Mouse (Mus musculus): ENCODE data around the gene Vps37b. TPM values are rescaled to one million over a fixed set of nuclear protein-coding genes. Genes with fewer than 3 reads are reported as not detected.

Vps37b gene
- polyA plus RNA-seq, 1 experiment from 2014 or later: 50.7 TPM

DNA sequence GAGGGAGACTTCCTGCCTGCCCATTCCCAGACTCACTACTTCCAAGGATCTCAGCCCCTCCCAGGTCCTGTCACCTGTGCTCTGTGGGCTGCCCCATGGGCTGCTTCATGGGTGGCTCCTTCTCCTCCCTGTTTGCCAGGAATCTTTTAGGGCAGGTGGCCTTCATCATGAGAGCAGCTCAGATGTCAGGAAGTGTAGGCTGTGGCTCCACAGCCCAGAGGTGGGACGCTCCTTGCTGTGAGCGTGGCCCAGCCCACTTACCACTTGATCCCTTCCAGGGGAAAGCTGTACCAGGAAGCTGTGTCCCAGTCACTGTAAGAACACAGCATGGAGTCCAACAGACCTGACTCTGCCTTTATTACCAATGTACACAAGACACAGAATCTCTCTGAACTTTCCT, 45.1 kb downstream of the Vps37b start:
- DNase-seq (ENCODE audit: low spot score, missing footprints) (no peak), ATAC-seq (ENCODE audit: low FRiP score) (no peak)
- no peak overlapping the region for H3K27ac ChIP-seq (ENCODE audit: low read depth, low read length)
- peaks cover 10% of the 10 kb centered on the region for H3K4me1 ChIP-seq (ENCODE audit: control insufficient read depth, insufficient read depth, low read length)
- no peaks in the 10 kb centered on the region for H3K9me3 ChIP-seq (ENCODE audit: control insufficient read depth, low read length)
- no peak overlapping the region for H3K4me3 ChIP-seq (ENCODE audit: low read depth, low read length)
- no peak overlapping the region for H3K9ac ChIP-seq (ENCODE audit: low read length)
- H3K27me3 ChIP-seq (ENCODE audit: control insufficient read depth, insufficient read depth, low read length): no peaks in the 10 kb centered on the region
- no peaks in the 10 kb centered on the region for H3K36me3 ChIP-seq (ENCODE audit: control insufficient read depth, insufficient read depth, low read length)
- WGBS: 75% methylated on average over 2 of the region's 2 CpGs
- no peak overlapping the region for H3K4me2 ChIP-seq

DNA sequence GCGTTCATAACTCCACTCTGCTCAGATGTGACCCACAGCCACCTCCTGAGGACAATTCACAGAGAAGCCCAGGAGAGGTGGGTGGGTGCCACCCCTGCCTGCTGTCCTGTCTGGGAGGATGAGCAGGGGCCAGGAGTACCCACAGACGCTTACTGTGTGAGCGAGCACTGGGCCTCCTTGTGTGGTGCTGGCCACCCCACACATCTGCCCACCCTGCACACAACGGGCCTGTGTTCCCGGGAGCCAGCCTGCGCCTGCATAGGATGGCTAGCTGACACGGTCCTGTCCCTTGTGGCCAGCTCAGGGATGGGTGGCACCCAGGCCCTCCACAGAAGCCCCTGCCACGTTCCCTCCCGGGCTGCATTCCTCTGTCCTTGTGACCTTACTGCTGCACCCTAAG, 46.6 kb downstream of the Vps37b start:
- H3K4me1 ChIP-seq (ENCODE audit: control insufficient read depth, insufficient read depth, low read length): peaks cover 10% of the 10 kb centered on the region
- no peak overlapping the region for H3K4me3 ChIP-seq (ENCODE audit: low read depth, low read length)
- no peaks in the 10 kb centered on the region for H3K27me3 ChIP-seq (ENCODE audit: control insufficient read depth, insufficient read depth, low read length)
- WGBS: 86% methylated on average over 9 of the region's 9 CpGs
- DNase-seq (ENCODE audit: low spot score, missing footprints) (no peak), ATAC-seq (ENCODE audit: low FRiP score) (no peak)
- no peak overlapping the region for H3K4me2 ChIP-seq
- H3K36me3 ChIP-seq (ENCODE audit: control insufficient read depth, insufficient read depth, low read length): no peaks in the 10 kb centered on the region
- no peak overlapping the region for H3K9ac ChIP-seq (ENCODE audit: low read length)
- no peak overlapping the region for H3K27ac ChIP-seq (ENCODE audit: low read depth, low read length)
- no peaks in the 10 kb centered on the region for H3K9me3 ChIP-seq (ENCODE audit: control insufficient read depth, low read length)

DNA sequence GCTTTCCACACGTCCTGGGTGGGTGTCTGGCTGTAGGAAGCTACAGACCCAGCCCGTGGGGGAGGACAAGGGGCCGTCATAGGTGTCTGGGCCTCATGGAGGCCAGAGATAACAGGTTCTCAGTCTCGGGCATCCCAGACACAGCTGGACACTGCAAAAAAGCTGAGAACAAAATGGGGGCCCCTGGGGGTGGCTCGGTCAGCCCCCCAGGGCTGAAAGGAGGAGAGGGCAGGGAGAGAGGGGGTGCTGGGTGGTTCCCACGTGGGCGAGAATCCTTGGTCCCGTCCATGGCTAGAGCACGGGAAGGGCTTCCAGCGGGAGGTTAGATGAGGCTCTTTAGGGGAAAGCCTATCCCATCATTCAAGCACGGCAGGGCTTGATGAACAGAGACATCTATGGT, 49.2 kb downstream of the Vps37b start:
- no peaks in the 10 kb centered on the region for H3K27me3 ChIP-seq (ENCODE audit: control insufficient read depth, insufficient read depth, low read length)
- no peak overlapping the region for H3K4me2 ChIP-seq
- ATAC-seq (ENCODE audit: low FRiP score) (no peak), DNase-seq (ENCODE audit: low spot score, missing footprints) (no peak)
- H3K4me3 ChIP-seq (ENCODE audit: low read depth, low read length): no peak overlapping the region
- no peaks in the 10 kb centered on the region for H3K4me1 ChIP-seq (ENCODE audit: control insufficient read depth, insufficient read depth, low read length)
- no peaks in the 10 kb centered on the region for H3K36me3 ChIP-seq (ENCODE audit: control insufficient read depth, insufficient read depth, low read length)
- no peaks in the 10 kb centered on the region for H3K9me3 ChIP-seq (ENCODE audit: control insufficient read depth, low read length)
- WGBS: 79% methylated on average over 11 of the region's 11 CpGs
- H3K27ac ChIP-seq (ENCODE audit: low read depth, low read length): no peak overlapping the region
- H3K9ac ChIP-seq (ENCODE audit: low read length): no peak overlapping the region

DNA sequence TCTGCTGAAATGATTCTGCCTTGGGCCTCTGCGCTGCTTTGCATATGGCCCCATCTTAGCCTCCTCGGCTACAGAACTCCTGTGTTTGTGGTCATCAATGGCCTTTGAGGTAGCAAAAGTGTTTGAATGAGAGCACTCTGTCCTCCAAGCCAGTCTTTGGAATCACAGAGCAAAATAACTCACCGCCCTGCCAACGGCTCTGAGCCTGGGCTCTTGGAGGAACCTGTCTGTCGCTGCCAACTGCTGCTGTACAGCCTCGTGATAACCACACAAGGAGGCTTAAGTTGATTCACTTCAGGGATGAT, 50.9 kb downstream of the Vps37b start:
- H3K27me3 ChIP-seq (ENCODE audit: control insufficient read depth, insufficient read depth, low read length): no peaks in the 10 kb centered on the region
- WGBS: 92% methylated on average over 6 of the region's 6 CpGs
- H3K4me2 ChIP-seq: no peak overlapping the region
- ATAC-seq (ENCODE audit: low FRiP score) (no peak), DNase-seq (ENCODE audit: low spot score, missing footprints) (no peak)
- H3K9me3 ChIP-seq (ENCODE audit: control insufficient read depth, low read length): no peaks in the 10 kb centered on the region
- H3K27ac ChIP-seq (ENCODE audit: low read depth, low read length): no peak overlapping the region
- no peak overlapping the region for H3K4me3 ChIP-seq (ENCODE audit: low read depth, low read length)
- H3K36me3 ChIP-seq (ENCODE audit: control insufficient read depth, insufficient read depth, low read length): no peaks in the 10 kb centered on the region
- no peak overlapping the region for H3K9ac ChIP-seq (ENCODE audit: low read length)
- H3K4me1 ChIP-seq (ENCODE audit: control insufficient read depth, insufficient read depth, low read length): no peaks in the 10 kb centered on the region

DNA sequence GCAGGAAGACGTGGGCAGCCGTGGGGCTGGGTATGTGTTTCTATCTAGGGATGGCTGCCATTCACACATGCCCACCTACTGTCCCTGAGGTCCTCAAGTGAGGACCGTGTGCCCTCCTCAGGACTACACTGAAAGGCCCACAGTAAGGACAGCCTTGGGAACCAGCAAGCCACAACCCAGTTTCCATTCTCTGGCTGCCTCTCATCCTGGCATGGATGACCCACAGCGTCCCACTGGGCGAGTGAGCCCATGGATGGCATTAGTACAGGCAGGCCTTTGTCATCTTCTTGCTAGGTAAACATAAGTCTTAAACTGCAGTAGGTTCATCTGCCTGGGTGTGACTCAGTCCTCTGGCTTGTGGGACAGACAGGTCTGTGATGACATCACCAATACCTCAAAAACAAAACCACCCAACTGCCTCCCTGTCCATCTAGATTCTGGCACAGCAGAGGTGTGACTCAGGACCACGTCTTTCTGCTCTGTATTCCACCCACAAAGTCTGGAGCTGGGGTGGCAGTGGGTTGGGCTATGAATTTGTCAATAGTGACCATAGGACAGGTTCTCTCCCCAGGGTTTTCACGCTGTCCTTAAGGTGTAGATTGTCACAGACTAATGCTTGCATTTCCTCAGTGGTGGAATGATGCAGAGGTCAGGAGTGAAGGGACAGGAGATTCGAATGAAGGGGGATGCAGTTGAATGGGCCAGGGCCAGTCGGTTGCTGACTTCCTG, 51.4 kb downstream of the Vps37b start:
- Histone ChIP-seq H3K4me2 (no peak overlapping the region), H3K9ac (ENCODE audit: low read length) (no peak overlapping the region)
- WGBS: 89% methylated on average over 9 of the region's 9 CpGs

DNA sequence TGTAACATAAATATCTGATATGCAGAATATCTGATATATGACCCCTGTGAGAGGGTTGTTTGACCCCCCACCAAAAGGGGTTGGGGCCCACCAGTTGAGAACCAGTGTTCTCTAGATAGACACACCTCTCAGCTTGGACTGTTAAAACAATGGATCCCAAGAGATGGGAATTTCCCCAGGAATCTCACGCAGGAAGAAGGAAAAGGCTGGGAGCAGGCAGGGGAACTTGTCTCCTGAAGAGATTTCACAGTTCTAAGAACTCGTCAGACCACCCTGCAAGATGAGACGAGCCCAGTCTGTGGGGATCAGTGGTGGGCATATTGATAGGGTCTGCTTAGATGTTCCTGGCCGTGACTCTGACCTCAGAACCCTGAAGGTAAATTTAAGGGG, 52.1 kb downstream of the Vps37b start:
- WGBS: 68% methylated on average over 4 of the region's 4 CpGs
- Histone ChIP-seq H3K4me1 (ENCODE audit: control insufficient read depth, insufficient read depth, low read length) (no peaks in the 10 kb centered on the region), H3K4me2 (no peak overlapping the region), H3K36me3 (ENCODE audit: control insufficient read depth, insufficient read depth, low read length) (no peaks in the 10 kb centered on the region), H3K27ac (ENCODE audit: low read depth, low read length) (no peak overlapping the region), H3K27me3 (ENCODE audit: control insufficient read depth, insufficient read depth, low read length) (0 out of 2 replicates have a peak, but pooled peaks cover 3% of the 10 kb centered on the region), H3K4me3 (ENCODE audit: low read depth, low read length) (no peak overlapping the region), H3K9me3 (ENCODE audit: control insufficient read depth, low read length) (no peaks in the 10 kb centered on the region), H3K9ac (ENCODE audit: low read length) (no peak overlapping the region)
- ATAC-seq (ENCODE audit: low FRiP score): no peak
- DNase-seq (ENCODE audit: low spot score, missing footprints): no peak

More for the DNA sequence above, 51.4 kb downstream of the Vps37b start:
- Histone ChIP-seq H3K4me1 (ENCODE audit: control insufficient read depth, insufficient read depth, low read length) (no peaks in the 10 kb centered on the region), H3K27me3 (ENCODE audit: control insufficient read depth, insufficient read depth, low read length) (0 out of 2 replicates have a peak, but pooled peaks cover 3% of the 10 kb centered on the region), H3K27ac (ENCODE audit: low read depth, low read length) (no peak overlapping the region), H3K9me3 (ENCODE audit: control insufficient read depth, low read length) (no peaks in the 10 kb centered on the region), H3K4me3 (ENCODE audit: low read depth, low read length) (no peak overlapping the region), H3K36me3 (ENCODE audit: control insufficient read depth, insufficient read depth, low read length) (no peaks in the 10 kb centered on the region)
- DNase-seq (ENCODE audit: low spot score, missing footprints) (no peak), ATAC-seq (ENCODE audit: low FRiP score) (no peak)

DNA sequence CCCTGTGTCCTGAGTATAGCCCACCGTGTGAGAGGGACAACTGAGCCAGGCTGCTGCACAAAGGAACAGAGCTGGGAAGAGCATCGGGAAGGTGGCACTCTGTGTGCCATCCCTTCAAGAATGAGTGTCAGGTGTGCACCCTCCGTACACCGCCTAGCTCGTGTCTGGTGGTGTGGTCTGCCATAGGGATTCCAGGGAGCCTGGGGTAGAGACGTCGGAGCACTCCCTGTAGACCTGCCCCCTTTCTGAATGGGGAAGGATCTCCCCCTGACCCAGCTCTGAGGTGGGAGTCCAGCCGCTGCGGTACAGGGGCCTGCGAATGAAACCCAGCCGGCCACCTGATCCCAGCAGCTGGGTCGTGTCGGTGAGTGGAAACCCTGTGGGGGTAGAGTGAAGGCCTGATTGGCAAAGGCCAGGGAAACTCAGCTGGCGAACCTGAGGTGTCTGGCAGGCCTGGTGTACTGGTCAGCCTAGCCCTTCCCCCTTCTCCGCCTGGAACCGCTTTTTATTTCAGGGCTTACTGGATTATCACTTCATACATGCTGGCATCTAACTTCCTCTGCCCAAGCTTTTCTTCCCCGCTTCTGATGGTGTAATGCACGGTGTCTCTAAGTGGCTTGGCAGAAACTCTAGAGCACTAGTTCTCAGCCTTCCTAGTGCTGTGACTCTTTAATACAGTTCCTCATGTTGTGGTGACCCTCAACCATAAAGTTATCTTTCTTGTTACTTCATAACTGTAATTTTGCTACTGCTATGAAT, 52.7 kb downstream of the Vps37b start:
- no peaks in the 10 kb centered on the region for H3K9me3 ChIP-seq (ENCODE audit: control insufficient read depth, low read length)
- ATAC-seq (ENCODE audit: low FRiP score): no peak
- 78% methylated on average over 18 of the region's 18 CpGs for WGBS
- H3K4me3 ChIP-seq (ENCODE audit: low read depth, low read length): no peak overlapping the region
- H3K4me2 ChIP-seq: no peak overlapping the region
- peaks cover 6% of the 10 kb centered on the region for H3K27me3 ChIP-seq (ENCODE audit: control insufficient read depth, insufficient read depth, low read length)
- no peak overlapping the region for H3K9ac ChIP-seq (ENCODE audit: low read length)
- no peak for DNase-seq (ENCODE audit: low spot score, missing footprints)
- no peaks in the 10 kb centered on the region for H3K36me3 ChIP-seq (ENCODE audit: control insufficient read depth, insufficient read depth, low read length)
- no peak overlapping the region for H3K27ac ChIP-seq (ENCODE audit: low read depth, low read length)
- peaks cover 3% of the 10 kb centered on the region for H3K4me1 ChIP-seq (ENCODE audit: control insufficient read depth, insufficient read depth, low read length)

DNA sequence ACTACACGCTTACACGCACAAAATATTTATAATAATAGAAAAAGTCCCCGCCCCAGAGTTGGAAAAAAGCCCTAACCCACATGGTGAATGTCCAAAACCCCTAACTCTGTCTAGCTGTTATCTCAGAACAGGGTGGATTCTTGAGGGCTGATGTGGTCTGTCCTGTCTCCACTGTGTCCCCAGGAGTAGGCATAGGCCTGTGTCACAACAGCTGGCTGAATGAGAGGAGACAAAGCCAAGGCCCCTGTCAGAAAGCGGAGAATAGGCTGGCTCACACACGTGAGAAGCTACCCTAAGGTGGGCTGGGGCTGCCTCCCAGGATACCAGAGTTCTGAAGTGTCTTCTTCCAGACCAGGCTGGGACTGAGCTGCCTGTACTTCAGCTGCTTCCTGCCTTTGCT, 53.9 kb downstream of the Vps37b start:
- H3K27me3 ChIP-seq (ENCODE audit: control insufficient read depth, insufficient read depth, low read length): peaks cover 10% of the 10 kb centered on the region
- DNase-seq (ENCODE audit: low spot score, missing footprints) (no peak), ATAC-seq (ENCODE audit: low FRiP score) (no peak)
- no peaks in the 10 kb centered on the region for H3K9me3 ChIP-seq (ENCODE audit: control insufficient read depth, low read length)
- H3K9ac ChIP-seq (ENCODE audit: low read length): no peak overlapping the region
- H3K27ac ChIP-seq (ENCODE audit: low read depth, low read length): no peak overlapping the region
- no peak overlapping the region for H3K4me3 ChIP-seq (ENCODE audit: low read depth, low read length)
- H3K4me1 ChIP-seq (ENCODE audit: control insufficient read depth, insufficient read depth, low read length): peaks cover 7% of the 10 kb centered on the region
- H3K36me3 ChIP-seq (ENCODE audit: control insufficient read depth, insufficient read depth, low read length): no peaks in the 10 kb centered on the region
- WGBS: 79% methylated on average over 5 of the region's 5 CpGs
- no peak overlapping the region for H3K4me2 ChIP-seq

DNA sequence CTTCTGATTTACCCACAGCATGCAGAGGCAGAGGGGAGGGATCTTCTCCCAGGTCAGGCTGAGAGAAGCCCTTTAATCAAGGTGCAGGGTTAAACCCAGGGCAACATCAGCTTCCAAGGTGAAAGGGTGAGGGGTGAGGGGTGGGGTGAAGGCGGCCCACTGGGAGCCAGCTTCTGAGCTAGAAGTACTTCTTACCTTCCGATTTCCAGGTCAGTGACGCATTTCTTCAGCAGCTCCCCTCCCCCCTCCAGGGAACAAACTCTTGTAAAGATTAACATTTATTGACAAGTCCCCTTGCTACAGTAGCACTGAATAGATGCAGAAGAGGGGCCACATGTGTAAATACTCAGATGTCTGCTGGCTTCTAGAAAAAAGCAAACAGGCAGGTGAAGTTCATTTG, 54.8 kb downstream of the Vps37b start:
- H3K9me3 ChIP-seq (ENCODE audit: control insufficient read depth, low read length): no peaks in the 10 kb centered on the region
- H3K4me2 ChIP-seq: no peak overlapping the region
- peaks cover 7% of the 10 kb centered on the region for H3K4me1 ChIP-seq (ENCODE audit: control insufficient read depth, insufficient read depth, low read length)

More for the DNA sequence above, 54.8 kb downstream of the Vps37b start:
- ATAC-seq (ENCODE audit: low FRiP score) (no peak), DNase-seq (ENCODE audit: low spot score, missing footprints) (no peak)
- peaks cover 13% of the 10 kb centered on the region for H3K27me3 ChIP-seq (ENCODE audit: control insufficient read depth, insufficient read depth, low read length)
- H3K36me3 ChIP-seq (ENCODE audit: control insufficient read depth, insufficient read depth, low read length): no peaks in the 10 kb centered on the region
- no peak overlapping the region for H3K9ac ChIP-seq (ENCODE audit: low read length)
- 52% methylated on average over 3 of the region's 3 CpGs for WGBS
- H3K4me3 ChIP-seq (ENCODE audit: low read depth, low read length): no peak overlapping the region
- no peak overlapping the region for H3K27ac ChIP-seq (ENCODE audit: low read depth, low read length)
